Mouse (Mus musculus): ENCODE results near the gene Cldn10.
"Not testable (repeated sequence)": the region's sequence is repeated elsewhere in the genome, so short reads cannot be mapped to it uniquely, and the experiment has no call there.

Cldn10 gene

DNA sequence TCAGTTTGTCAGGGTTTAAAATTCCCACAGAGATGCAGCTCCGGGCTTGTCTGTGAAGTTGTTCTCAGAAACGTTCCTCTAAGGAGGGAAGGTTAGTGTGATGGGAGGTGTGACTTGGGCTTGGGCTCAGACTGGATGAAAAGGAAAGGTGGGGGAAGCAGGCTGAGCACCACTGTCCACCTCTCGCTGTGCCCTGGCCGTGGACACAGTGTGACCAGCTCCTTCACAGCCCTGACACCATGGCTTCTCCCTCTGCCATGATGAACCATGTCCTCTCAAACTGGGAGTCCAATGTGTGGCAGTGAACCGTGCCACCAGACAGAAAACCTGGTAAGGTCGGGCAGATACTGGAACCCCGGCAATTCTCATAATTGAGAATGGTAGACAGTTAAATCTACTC, 6.1 kb upstream of the Cldn10 start:
- no peak for DNase-seq (ENCODE audit: extremely low read depth, low read depth)

DNA sequence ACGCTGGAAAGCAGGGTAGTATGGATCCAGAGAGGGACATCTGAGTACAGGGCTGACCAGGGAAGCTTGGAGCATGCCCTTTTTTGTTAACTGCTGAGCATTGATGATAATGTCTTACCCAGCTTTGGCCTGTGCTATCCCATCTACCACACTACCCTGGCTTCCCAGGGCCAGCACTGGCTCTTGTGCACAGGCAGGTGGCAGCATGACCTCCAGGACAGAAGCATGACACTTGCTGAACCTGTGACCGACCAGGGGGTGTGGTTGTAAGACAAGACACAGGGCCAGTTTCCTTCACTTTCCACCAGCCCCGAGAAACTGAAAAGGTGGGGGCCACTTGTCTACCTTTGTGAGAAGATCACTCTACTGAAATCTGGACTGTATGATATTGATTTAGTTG, 5.5 kb upstream of the Cldn10 start:
- DNase-seq (ENCODE audit: extremely low read depth, low read depth): no peak

DNA sequence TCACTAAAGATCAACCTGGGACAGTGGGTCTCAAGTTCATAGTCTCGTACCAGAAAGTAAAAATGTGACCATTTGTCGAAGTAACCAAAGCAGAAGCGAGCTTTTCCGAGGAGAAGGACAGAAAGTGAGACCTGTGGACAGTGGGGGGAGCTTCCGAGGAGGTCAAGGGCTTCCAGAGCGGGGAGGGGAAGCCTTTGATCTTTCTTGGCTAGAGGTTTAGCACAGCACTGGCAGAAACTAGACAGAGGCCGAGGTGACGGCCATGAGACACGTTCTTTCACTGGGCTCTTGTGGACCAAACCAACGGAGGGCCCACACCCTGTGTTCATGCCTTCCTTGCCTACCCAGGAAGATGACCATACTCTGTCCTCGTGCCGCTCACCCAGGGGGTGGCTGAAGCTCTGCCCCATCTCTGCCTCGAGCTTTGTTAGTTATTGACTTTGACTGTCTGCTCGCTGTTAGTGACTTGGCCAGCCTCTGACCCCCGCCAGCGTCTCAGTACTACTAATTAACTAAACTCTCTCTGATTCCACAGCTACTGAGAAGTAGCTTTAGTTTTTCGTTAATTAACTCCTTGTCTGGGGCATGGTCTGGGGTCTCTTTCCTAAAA, 4.3 kb upstream of the Cldn10 start:
- DNase-seq (ENCODE audit: extremely low read depth, low read depth): no peak

DNA sequence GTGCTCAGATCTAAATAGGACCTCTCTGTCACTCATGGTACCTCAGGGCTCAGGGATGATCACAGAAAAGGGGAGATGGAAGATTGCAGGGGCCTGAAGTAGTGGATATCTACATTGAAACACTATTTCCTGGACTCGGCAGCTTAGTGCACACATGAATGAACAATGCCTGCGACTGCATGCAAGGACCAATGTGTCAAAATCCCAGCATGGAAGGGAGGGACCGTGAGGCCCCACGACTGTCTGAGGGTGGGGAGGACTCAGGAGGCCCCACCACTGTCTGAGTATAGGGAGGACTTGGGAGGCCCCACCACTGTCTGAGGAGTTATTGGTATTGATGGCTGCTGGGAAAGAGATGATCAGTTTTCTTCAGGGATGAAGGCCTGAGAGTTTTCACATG, 2.5 kb downstream of the Cldn10 start:
- DNase-seq (ENCODE audit: extremely low read depth, low read depth): no peak

DNA sequence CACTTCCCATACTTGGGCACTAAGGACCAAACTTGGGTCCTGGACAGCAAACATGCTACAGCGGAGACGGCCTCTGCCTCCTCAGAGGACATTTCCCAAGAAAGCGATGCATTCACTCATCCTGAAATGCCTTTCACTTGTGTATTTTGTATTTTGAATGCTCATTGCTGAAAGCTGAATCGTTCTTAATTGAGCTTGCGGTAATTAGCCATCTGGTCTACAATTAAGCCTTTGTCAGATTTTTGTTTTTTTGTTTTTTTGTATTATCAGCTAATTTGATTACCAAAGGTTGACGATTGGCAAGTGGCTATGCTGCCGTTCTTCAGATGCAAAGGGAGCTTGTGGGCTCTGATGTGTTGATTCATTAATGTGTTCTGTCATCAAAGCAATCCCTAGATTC, 5.2 kb downstream of the Cldn10 start:
- no peak for DNase-seq (ENCODE audit: extremely low read depth, low read depth)

DNA sequence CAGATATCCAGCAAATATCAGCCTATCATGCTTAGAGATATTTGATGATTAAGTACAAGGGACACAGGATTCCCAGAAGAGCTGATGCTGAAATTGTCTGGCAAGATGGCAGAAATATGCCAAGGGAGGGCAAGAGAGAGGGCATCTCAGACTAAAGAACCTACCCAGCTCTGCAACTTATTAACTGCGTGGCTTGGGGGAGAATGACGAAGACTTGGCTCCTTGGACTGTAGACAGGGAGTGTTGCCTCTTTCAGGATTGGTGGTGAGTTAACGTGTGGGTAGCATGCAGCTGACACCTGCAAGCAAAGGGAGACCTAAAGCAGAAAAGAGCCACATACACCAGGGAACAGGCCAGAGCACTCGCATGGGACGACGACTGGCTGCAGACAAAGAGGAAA, 5.7 kb downstream of the Cldn10 start:
- DNase-seq (ENCODE audit: extremely low read depth, low read depth): no peak

DNA sequence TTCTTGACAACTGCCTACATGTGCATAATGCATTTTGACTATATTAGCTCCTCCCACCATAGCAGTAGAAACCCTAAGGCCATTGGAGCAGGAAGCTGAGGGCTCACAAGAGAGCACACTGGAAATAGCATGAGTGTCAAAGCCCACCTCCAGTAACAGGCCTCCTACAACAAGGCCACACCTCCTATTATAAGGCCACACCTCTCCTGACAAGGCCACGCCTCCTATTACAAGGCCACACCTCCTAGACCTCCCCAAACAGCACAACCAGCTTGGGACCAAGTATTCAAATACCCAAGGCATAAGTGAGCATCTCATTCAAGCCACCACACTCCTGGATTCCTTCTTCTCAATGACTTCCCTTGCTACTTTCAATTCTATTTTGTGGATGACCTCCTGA, 6.5 kb downstream of the Cldn10 start:
- DNase-seq (ENCODE audit: extremely low read depth, low read depth): peak; percentile 57

DNA sequence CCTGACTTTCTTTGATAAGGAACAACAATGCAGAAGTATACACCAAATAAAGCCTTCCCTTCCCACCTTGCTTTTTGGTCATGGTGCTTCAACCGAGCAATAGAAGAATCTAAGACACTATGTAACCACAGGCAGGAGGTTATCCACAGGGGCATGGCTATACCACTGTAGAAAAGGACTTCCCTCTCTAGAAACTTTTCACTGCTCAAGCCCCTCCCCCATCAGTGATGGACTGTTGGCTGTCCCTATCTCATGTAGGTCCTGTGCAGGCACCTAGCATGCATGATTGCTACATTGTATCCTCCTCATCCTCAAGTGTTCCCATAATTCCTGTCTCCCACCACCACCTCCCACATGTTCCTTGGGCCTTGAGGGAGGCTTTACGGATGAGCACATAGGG, 7.2 kb downstream of the Cldn10 start:
- peak; percentile 63 for DNase-seq (ENCODE audit: extremely low read depth, low read depth)

DNA sequence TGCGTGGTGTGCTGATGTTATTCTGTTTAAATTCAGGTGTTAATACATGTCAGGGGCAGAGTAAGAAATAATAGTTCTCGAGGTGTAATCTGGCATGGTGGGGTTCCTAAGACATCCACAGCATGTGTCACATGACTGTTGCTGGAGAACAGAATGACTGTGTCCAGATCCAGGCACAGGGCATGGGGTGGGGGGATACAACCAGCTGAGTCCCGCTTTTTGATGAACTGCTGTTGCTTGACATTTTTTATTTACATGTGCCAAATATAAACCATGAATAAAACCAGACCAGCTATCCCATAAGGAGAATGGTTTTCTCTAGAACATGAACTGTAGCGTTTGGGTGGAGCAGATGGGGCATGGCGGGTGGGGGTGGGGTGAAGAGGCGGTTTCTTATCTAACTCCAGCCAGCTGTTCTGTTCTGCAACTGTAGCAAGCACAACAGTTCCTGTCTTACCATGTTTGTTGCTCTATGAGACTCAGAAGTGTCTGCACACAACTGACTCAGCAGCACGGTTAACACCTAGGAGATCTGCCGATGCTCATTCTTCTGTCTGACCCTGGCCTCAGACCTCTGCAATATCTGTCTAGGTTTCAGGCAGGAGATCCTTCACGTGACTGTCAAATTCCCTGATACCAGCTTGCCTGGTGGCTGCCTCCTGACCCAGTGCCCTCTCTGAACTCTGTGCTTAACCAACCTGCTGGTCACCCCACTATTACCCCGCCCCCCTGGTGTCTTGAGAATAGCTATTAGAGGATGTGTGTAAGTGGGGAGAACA, 8.4 kb downstream of the Cldn10 start:
- DNase-seq (ENCODE audit: extremely low read depth, low read depth): peak; percentile 80

DNA sequence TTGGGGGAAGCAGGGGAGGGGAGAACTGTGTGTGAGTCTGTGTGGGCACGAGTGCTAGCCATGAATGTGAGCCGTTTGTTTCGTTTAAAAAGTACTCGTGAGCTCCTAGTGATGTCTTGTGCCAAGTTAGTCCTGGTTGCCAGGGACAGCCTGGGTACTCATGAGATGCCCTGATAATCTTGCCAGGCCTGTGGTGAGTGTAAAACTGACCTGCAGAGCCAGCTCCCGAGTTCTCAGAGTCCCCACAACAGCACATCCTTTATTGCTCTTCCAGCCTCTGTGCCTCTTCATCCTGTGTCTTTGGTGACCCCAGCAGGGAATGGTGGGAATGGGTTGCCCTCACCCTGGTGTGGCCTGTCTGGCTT, 9.0 kb downstream of the Cldn10 start:
- DNase-seq (ENCODE audit: extremely low read depth, low read depth): no peak

DNA sequence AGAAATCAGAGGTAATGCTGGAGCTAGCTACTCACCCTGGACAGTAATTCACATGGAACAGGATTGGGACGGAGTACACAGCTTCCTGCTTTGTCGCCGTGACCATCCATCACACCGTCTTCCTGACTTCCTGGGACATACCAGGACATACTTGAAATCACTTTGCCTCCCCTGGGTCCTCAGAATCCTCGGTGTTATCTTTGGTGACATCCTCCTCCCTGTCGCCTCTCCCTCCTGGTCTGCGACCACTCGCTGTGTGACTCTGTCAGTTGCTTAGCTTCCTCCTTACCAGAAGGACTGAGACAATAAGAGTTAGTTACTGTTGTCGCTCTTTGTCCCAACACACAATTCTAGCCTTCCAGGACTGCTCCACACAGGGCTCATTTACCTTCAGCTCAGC, 9.6 kb downstream of the Cldn10 start:
- peak; percentile 24 for DNase-seq (ENCODE audit: extremely low read depth, low read depth)

DNA sequence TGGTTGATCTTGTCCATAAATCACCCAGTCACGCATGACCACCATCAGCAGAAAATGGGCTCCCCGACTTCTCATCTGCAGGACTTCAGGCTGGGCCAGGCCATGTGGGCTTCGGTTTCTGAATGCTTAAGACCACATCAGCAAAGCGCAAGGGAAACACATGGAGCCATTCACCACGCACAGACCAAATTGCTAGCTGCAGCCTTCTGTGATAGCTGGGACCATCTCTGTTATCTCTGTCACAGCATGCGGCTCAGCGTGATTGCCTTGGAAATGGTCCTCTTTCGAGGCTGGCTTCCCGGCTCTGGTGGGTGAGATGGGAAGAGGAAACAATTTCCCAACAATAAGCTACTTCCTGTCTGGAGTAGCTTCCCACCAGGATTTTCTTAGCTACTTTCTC, 12.2 kb downstream of the Cldn10 start:
- no peak for DNase-seq (ENCODE audit: extremely low read depth, low read depth)

DNA sequence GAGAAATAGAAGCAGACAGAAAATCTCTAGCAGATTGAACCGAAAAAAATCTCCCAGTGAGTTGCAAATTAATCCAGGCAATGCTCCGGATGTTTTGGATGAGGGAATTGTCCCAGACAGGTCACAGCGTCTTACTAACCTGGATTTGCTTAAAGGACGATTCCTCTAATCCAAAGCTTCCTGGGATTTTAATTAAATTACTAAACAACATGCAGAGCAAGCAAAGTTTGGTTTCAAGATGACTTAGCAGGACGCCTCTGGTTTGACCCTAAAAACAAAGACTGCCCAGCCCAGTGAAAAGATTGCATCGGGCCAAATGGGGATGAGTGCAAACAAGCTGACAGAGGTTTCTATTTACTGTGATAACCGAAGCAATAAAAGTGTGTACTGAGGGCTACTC, 16.2 kb downstream of the Cldn10 start:
- no peak for DNase-seq (ENCODE audit: extremely low read depth, low read depth)

DNA sequence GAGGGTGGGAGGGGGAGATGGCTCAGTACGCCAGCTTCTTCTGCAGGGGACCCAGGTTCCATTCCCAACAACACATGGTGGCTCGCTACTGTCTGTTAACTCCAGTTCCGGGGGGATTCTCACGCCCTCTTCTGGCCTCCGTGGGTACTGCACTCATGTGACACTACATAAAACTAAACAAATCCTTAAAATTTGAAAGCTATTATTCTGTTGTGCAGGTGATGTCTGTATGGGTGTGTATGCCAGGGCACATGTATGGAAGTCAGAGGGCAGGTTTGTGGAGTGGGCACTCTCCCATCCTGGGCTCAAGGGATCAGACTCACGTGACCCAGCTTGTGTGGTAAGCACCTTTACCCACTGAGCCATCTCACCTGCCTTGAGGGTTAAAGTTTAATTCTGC, 16.6 kb downstream of the Cldn10 start:
- no peak for DNase-seq (ENCODE audit: extremely low read depth, low read depth)

DNA sequence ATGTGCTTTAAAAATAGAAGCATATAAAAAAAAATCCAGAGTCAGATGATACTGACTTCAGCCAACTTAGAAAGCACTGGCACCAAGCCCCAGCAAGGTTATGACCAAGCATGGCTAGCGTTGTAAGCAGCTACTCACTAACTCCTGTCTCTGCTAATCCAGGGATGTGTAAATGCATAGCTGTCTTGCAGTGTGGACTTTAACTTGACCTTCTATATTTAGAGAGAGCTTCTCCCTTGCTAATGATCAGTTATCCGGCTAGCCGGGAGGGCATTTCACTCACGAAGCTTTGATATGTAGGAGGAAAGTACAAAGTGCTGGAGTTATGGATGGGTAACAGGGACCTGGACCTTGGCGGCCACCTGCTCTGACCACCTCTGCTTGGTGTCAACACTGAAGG, 19.9 kb downstream of the Cldn10 start:
- DNase-seq (ENCODE audit: extremely low read depth, low read depth): no peak

DNA sequence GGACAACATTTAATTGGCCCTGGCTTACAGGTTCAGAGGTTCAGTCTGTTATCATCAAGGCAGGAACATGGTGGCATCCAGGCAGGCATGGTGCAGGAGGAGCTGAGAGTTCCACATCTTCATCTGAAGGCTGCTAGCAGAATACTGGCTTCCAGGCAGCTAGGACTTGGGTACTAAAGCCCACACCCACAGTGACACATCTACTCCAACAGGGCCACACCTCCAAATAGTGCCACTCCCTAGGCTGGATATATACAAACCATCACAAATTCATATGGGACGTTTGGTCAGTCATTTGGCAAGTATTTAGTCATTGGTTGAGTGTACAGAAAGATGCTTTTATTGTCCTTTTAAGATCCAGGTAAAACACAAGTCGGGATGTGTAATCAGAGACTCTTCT, 20.5 kb downstream of the Cldn10 start:
- not testable (repeated sequence) for DNase-seq (ENCODE audit: extremely low read depth, low read depth)

DNA sequence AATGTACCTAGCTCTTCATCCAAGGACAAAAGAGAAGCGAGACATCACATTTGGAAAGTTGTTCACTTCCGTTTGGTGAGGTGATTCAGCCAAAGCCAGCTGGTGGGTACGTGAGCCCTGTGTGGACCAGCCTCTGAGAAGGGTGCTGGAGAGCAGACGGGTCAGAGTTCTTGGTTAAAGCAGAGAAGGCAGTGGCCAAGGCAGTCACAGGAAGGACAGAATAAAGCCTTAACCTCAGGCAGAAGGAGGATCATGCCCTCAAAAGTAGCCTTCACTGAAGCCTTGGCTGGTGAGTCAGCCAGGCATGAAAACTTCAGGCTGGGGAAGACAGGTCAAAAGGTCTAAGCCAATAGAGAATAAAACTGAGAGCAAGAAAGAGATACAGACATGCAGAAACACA, 22.0 kb downstream of the Cldn10 start:
- DNase-seq (ENCODE audit: extremely low read depth, low read depth): no peak

DNA sequence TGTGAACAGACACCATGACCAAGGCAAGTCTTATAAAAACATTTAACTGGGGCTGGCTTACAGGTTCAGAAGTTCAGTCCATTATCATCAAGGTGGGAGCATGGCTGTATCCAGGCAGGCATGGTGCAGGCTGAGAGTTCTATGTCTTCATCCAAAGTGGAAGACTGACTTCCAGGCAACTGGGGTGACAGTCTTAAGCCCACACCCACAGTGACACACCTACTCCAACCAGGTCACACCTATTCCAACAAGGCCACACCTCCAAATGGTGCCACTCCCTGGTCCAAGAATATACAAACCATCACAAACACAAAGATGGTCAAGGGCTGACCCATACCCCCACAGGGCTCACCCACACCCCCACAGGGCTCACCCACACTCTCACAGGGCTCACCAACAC, 23.5 kb downstream of the Cldn10 start:
- DNase-seq (ENCODE audit: extremely low read depth, low read depth): not testable (repeated sequence)

DNA sequence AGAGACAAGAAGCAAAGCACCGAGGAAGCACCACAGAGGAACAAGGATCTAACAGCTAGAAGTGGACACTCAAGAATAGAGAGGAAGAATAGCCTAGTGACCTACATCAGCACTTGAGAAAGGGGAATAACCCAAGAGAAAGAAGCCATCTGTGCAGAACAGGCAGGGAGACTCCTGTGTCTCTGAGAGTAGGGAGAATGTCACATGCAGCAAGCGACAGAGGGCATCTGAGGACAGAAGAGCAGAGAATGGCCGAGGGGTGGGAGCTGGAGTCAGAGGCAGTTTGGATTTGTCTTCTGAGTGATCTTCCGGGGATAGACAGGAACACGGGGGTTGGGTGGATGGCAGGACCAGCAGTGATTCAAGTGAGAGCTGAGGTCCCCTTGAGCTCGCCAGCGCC, 25.4 kb downstream of the Cldn10 start:
- DNase-seq (ENCODE audit: extremely low read depth, low read depth): no peak

DNA sequence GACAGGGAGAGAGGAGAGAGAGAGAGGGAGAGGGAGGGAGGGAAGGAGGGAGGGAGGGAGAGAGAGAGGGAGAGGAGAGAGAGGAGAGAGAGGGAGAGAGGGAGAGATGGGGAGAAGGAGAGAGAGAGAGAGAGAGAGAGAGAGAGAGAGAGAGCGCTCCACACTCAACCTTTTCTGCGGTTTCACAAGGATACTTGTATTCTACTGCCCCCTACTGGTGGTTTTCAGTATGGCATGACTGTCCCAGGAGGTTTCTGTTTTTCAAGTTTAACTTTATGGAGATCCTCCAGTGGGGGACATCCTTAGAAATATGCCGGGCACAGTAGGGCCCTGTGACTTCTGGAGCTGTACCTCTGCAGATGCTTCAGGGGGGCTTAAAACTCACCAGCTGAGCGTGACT, 28.8 kb downstream of the Cldn10 start:
- DNase-seq (ENCODE audit: extremely low read depth, low read depth): peak; percentile 68

DNA sequence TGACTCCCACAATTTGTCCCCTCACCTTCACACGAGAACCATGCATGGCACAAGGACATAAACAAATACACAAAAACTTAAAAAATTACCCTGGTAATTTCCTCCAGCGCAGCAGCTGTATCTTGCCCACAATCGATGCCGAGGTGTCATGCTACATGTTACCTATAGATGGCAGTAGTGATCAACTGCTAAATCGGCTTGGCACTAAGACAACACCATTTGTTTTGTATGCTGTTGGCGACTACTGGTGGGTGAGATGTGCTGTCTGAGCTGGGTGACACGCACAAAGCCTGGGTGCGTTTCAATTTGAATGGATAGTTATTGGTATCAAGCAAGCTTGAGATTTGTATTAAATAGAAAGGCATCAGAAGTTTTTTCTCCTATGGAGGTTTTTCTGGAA, 32.4 kb downstream of the Cldn10 start:
- DNase-seq (ENCODE audit: extremely low read depth, low read depth): peak; percentile 24

DNA sequence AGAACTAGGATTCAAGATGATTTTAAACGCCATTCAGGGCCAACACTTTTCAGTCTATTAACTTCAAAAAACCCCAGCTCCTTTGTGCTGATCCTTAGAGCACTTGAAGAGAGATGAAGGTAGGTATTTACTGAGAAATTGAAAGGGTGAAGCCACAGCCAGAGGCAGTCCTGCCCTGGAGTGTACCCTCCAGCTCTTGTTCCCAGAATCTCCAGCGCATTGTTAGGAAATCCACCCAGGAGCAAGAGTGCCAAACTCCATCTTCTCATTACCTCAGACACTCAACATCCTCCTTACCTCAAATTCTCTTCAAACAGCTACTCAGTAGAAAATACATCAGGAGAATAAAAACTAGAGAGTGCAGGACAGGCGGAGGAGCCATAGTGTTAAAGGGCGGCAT, 35.1 kb downstream of the Cldn10 start:
- DNase-seq (ENCODE audit: extremely low read depth, low read depth): no peak

DNA sequence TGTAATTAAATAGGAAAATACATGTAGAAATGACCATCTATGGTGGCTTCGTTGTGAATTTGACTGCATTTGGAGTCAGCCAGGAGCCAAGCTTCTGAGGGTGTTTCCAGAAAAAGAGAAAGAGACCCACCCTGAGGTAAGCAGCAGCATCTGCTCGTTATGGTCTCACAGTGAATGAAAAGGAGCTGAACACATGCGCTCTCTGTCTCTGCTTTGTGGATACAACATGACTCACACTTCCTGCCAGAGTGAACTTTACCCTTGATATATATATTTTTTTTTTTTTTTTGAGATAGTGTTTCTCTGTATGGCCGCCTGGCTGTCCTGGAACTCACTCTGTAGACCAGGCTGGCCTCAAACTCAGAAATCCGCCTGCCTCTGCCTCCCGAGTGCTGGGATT, 35.6 kb downstream of the Cldn10 start:
- DNase-seq (ENCODE audit: extremely low read depth, low read depth): no peak

Data from MEL-GATA-1-ER (cell line).